Mouse (Mus musculus) forelimb bud, embryonic 11.5 days (tissue): ENCODE measurements around the gene Noxa1.

Experiments
- DNase-seq: peaks from one replicate; pipeline ENCODE4 v3.0.0-alpha.2; 2012; ENCODE audit warnings: low read depth, low spot score

The Noxa1 gene

DNA sequence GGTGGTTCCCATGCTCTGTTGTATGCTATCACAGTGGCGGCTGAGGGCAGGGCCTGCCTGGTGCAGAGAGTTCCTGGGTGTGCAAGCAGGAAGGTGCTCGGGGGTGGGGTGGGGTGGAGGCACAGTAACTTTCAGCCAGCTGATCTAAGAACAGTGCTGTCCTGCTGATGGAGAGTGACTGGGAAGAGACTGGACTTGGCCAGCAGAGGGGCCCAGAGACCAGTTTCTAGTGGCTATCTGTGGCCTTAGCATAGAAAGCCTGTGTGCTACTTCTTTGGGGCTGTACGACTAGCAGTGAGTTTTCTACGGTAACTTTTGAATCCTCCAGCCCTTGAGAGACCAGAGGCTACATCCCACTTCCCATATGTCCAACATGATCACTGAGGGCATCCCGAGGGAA is 4.0 kb upstream of the Noxa1 start:
- no peak for DNase-seq

DNA sequence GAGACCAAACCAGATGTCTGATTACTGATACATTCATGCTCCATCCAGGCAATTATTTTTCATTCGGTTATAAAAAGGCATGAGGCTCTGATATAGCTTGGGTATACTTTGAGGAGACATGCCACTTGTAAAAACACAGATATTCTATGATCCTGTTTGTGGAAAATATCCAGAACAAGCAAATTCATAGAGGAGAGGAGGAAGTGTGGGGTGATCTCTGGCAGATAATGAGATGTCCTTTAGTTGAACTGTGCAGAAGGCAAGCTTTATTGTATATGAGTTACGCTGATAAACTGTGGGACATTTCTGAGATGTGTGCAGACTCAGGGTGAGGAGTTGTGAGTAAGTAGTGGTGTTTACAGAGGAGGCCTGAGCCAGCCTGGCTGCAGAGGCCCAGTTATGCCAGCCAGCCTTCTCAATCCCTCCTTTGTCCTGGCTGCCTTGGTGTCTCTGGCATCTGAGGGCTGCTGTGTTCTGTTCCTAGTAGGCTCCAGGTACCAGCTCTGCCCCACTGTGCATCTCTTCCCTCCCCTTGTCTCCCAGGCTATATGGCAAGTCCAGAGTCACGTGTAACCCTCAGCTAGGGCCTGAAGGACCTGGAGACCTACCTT is 3.2 kb upstream of the Noxa1 start:
- DNase-seq = no peak

DNA sequence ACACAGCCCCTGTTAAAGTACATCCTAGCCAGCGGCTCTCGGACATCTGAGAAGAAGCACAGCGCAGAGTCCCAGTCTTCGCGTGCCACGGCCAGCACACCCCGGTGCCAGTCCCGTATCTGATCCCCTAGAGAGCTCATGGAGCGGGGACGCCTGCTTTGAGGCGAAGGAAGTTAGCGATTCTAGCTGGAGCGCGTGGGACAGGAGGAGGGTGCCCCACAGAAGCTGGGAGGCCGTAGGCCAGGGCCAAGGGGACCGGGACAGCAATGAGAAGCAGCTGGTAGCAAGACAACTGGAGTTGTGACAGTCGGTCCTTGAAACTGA is 202 bp downstream of the Noxa1 start:
- DNase-seq = no peak

DNA sequence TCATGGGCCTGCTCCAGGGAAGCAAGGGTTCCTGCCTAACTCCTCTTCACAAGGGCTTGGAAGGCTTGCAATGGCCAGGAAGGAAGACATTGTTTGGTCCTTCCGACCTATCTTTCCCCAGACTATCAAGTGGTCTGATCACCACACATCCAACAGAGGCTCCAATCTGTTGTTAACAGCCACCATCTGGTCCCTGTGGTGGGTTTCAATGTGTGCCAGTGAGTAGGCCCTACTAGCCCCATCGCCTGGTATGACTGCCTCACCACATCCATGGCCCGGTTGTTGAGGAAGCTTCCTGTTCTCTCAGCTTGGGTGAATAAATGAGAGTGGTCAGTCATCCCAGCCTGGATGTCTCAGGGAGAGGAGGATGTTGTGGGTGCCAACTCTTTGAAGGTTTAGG is 6.3 kb downstream of the Noxa1 start:
- no peak for DNase-seq

DNA sequence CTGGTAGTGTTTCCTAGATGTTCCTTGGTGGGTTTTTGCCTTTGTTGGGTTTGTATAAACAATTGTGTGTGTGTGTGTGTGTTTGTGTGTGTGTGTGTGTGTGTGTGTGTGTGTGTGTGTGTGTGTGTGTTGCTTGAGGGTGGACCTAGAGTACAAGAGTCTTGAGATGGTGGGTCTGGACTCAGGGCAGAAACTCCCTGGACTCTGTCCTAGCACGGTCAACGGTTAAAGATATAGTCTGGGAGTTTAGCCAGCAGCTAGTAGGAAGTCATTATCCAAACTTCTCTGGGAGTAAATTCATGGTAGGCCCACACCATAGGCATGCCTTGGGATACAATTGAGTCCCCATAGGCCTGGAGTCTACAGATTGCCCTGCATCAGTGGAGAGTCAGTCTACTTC is 7.1 kb downstream of the Noxa1 start:
- DNase-seq = no peak

DNA sequence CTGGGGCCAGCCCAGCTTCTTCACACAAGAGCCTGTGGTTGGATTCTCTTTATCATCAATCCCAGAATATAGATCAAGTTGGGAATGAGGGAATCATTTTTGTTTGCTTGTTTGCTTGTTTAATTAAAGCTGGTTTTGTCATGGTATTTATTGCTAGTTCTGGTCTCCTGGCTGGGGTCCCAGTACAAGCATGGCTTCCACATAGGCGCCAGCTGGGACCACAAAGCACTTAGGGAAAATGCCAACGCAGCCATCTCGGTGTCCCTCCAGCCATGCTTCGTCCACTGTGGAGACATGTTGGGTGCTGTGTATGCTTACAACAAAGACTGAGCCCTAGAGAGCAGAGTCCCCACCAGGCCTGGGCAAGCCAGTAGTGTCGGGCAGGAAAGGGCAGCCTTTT is 9.4 kb downstream of the Noxa1 start:
- DNase-seq = no peak

DNA sequence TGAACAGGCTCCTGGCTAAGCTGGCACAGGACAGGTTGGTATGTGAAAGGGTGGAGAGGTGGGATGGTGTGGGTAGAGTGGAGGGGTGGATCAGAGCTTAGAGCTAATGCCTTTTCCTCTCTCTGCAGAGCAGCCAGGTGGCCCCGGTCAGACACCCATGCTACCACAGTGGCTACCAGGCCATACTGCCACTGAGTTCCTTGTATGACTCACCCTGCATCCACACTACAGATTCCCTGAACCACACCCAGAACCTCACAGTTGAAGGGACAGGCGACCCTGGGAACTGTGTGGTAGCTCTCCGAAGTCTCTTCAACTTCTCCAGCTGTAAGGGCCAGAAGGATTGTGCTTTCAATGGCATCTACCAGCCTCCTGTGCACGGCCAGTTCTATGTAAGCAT is 11.3 kb downstream of the Noxa1 start:
- no peak for DNase-seq

DNA sequence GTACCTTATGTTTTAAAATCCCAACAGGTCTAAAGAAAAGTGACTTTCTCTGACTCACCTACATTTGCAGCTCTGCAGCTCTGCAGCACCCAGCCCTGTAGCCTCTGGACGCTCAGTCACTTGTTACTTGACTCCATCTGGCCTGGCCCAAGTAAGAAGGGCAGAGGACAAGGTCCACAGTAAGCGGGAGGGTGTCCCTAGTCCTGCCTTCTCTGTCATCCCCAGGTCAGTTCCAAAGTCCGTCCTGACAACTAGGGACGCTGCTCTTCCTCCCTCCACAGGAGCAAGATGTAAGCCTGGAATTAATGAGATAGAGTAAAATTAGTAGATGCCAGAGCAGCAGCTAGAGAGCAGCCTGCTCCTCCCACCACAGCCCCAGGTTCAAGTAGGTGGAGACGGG is 14.9 kb downstream of the Noxa1 start, which contains the start of gene Entpd8:
Entpd8 (plus strand) TSS at position 229 of the 400 bp plus-strand sequence.
- no peak for DNase-seq

DNA sequence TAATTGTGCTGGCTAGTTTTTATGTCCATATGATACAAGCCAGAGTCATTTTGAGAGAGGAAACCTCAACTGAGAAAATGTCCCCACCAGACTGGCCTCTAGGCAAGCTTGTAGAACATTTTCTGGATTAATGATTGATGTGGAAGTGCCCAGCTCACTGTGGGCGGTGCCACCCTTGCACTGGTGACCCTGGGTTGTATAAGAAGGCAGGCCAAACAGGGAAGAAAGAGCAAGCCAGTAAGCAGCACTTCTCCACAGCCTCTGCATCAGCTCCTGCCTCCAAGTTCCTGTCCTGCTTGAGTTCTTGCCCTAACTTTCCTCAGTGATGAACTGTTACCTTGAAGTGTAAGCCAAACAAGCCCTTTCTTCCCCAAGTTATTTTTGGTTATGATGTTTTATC is 16.0 kb downstream of the Noxa1 start:
- no peak for DNase-seq

DNA sequence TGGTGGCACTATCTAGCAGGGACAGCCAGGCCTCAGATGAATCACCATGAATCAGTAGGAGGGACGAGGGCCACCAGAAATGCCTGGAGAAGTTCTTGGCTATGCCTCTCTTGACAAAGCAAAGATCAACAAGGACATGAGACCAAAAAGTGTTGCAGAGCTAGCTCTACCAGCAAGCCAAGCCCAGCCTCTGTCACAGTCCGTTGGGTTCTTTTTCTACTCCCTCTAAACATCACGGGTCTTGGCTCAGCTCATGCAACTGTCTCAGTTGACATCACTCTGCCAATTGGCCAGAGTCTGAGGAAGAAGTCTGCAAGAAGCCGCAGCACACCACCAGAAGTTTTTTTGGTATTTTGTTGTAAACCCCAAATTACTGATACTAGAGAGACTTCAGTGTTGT is 19.4 kb downstream of the Noxa1 start:
- no peak for DNase-seq

DNA sequence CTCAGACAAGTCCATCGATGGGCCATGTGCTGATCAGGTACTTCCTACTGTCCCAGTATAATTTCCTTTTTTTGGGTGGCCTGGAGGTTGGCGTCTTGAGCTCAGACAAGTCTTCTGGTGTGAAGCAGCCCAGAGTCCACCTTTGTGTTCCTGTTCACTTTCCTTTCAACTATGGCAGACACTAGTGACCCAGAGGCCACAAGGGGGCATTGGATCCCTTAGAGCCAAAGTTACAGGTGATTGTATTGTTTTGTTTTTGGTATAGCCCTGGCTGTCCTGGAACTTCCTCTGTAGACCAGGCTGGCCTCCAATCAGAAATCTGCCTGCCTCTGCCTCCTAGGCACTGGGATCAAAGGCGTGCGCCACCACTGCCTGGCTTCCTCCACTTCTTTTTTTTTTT is 22.6 kb downstream of the Noxa1 start:
- no peak for DNase-seq

DNA sequence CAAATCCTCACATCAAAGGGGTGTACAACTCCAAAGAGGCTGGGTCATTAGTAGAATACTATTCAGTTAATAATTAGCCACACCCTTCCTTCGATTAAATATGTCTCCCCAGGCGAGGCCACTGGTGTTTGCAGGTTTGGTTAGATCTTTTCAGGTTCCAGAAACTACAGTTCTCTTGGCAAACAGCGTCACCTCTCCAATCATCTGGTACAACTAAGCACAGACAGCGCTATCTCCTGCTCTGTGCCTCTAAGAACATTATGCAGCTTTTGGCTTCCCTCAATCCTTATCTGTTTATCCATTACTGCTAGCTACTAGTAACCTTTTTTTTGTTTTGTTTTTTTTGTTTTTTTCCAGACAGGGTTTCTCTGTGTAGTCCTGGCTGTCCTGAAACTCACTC is 25.4 kb downstream of the Noxa1 start:
- DNase-seq = no peak

DNA sequence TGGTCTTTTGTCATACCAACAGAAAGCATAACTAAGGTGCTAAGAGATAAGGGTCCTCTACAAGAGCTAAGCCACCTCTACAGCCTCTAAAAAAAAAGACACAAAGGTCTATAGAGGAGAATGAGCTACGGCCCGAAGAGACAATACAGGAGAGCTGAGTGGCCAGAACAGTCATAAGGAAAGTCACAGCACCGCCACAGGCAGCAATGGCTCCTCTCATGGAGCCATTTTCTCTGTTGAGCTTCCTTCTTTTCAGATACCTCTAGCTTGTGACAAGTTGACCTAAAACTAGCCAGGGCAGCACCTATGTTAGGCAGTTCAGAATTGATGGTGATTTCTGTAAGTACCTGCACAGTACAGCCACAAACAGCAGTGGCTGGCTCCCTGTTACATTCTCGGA is 28.4 kb downstream of the Noxa1 start:
- DNase-seq = no peak

DNA sequence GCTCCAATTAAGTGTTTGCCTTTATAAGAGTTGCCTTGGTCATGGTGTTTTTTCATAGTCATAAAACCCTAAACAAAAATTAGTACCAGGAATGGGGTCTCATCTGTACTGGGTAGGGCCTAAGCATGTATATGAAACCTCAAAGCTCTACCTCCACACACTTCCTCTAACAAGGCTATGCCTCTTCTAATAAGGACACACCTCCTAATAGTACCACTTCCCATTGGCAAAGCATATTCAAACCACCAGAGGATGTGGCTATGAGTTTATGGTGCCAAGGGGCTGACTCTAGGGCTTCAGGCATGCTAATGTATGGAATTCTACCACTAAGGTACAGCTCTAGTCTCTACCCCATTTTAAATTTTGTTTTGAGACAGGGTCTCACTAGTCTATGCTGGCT is 29.4 kb downstream of the Noxa1 start:
- no peak for DNase-seq

DNA sequence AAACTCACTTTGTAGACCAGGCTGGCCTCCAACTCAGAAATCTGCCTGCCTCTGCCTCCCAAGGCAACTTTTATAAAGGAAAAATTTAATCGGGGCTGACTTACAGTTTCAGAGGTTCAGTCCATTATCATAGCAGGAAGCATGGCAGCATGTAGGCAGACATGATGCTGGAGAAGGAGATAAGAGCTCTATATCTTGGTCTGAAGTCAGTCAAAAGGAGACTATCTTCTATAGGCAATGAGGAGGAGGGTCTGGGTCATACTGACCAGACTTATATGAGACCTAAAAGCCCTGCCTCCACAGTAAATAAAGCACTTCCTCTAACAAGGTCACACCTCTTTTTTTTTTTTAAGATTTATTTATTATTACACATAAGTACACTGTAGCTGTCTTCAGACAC is 30.7 kb downstream of the Noxa1 start:
- DNase-seq = no peak

DNA sequence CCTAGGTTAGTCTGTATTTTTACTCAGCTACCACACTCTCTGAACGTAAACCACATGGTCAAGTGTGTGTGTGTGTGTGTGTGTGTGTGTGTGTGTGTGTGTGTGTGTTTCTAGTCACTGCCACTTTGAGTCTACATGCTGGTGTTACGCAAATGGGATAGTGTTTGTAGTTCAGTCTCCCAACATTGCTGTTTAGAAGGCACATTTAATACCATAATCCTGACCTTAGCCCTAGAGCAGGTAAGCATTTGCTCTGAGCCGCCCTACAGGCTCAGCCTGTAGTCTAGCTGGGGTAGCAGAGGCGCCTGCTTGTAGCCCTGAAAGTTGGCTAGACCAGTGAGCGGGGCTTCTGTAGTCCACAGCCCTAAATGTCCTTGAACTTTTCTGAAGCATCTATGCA is 31.4 kb downstream of the Noxa1 start:
- no peak for DNase-seq

DNA sequence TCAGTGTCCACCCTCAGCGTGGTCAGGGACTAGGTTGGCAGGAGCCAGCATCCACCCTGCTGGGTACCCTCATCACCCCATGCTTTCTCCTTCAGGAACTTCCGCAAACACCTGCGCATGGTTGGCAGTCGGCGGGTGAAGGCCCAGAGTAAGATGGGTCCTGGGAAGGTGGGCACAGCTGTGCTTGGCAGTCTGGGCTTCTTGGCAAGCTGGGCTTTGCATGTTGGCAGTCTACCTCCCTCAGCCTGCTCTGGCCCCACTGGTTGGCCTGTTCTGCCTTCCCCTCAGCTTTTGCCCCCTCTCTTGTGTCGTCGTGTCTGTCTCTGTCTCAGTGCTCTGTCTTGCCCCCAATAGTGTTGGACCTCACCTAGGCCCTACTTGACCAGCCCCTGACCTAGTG is 36.0 kb downstream of the Noxa1 start:
- no peak for DNase-seq

DNA sequence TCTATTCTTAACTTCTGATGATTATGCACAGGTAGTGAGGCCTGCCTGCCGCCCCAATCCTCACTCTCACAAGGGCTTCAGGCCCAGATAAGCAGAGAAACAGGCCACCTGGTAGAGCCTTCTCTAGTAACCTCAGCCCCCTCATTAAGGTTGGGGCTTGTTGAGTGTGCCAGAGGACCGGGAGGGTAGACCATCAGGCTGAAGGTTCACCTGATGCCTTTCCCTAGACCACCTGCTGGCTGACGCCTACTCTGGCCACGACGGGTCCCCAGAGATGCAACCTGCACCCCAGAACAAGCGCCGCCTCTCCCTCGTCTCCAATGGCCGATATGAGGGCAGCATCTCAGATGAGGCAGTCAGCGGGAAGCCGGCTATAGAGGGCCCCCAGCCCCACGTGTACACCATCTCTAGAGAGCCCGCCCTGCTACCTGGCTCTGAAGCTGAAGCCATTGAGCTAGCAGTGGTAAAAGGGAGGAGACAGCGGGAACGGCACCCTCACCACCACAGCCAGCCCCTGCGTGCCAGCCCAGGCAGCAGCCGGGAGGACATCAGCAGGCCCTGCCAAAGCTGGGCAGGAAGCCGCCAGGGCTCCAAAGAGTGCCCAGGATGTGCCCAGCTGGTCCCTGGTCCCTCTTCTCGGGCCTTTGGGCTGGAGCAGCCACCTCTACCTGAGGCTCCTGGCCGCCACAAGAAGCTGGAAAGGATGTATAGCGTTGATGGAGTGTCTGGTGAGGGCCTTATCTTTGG is 39.4 kb downstream of the Noxa1 start:
- DNase-seq = no peak

DNA sequence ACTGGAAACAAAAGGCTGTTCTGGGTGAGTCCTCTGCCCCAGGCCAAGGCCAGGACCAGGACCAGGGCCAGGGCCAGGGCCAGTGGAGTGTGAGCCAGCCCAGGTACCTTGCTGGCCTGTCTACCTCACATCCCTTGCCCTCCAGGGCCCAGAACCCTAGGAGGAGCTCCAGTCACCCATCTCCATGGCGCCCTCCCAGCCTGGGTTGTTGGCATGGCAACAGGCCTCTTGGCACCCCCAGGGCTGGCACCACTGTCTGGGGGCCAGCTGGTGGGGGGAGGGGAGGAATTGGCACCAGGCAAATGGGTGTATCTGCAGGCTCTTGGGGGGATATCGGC is 39.9 kb downstream of the Noxa1 start:
- no peak for DNase-seq

DNA sequence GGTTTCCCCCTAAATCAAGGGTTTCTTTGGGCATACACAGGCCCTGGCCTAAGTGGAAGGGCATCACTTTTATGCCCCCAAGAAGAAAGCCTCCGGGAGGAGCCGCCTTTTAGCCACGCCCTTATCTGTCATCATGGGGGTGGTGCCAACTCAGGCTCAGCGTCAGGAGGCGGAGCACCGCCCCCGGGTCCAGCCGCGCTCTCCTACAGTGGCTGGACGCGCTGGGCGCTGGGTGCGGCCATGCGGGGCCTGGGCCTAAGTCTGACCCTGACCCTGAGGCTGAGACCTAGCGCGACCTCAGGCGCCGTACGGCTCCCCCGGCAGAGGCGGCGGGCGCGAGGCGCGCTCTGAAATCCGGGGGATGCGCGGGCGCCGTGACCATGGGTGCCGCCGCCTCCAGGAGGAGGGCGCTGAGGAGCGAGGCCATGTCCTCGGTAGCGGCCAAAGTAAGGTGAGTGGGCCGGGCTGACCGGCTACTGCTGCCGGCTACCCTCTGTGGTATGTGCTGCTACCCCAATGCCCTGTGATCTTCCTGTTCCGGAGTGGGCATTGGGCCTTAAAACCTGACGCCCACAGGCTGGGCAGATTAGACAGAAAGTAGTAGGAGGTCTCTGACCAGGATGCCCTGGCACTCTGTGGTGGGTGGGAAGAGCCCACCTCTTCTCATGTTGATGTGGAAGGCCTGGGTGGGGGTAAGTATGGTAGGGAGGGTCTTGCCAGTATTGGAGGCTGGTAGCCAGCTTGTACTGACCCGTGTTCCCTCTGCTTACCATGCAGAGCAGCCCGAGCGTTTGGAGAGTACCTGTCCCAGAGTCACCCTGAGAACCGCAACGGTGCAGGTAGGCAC is 40.5 kb downstream of the Noxa1 start, which contains the start of gene Nsmf:
Nsmf (plus strand) TSS at position 135 of the 847 bp plus-strand sequence.
- DNase-seq = peak; percentile 70

DNA sequence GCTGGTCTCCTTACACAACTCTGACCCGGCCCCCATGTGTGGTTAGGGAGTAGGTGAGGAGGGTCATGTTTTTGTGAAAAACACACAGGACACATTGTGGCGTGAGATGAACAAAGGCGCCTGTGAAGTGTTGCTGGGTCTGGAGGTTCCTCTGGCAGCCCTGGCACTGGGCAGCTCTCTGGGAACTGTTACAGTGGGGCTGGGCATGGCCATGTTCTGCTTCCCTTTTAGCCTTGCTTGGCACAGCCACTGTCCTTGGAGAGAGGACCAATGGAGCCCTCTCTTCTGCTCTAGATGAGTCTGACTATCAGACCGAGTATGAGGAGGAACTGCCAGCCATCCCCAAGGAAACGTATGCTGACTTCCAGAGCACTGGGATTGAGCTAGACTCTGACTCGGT is 41.8 kb downstream of the Noxa1 start:
- DNase-seq = no peak

DNA sequence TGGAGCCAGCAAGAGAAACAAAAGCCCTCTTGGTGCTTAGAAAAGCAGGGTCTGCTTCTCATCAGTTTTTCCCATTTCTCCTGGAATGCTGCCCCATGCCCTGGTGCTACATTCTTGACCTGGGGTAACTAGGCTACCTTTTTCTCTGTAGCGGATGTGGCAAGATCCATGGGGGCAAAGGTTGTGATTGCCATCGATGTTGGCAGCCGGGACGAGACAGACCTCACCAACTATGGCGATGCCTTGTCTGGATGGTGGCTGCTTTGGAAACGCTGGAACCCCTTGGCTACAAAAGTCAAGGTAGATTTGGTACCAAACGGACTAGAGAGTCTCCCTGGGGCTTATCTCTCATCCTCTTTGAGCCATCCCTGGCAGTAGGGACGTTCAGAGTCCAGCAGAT is 43.5 kb downstream of the Noxa1 start:
- DNase-seq = no peak

DNA sequence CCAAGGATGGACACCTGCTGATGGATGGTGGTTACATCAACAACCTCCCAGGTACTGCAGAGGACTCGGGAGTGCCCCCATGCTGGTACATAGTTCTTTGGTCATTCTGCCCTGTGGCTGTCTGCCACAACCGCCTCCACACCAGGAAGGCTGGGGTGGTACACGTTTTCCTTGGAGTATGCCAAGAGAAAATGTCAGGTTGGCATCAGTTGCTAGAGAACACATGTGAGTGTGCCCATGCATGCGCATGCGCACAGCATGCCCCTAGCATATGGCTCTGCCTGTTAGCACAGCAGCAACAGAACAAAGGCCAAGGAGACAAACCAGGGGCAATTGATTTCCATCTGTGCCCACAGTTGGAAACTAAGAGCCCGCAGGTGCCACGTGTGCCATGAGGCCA is 44.0 kb downstream of the Noxa1 start:
- DNase-seq = no peak
